Comparison of ENCODE assay signal across 9 mouse cellular contexts in the genomic region with DNA sequence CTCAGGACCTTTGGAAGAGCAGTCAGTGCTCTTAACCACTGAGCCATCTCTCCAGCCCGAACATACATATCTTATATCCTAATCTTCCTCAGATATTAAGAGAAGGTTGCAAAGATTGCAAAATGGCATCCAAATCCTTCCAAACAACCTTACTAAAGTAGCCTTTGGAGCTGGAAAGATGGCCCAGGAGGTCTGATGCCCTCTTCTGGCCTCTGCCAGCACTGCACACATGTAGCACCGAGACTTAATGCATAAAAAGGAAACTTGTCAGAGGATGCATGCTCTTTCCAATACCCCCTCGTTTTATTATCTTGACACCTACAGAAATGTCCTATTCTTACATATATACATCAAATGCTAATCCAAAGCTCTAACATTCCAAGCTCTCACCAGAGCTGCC. TPM values are rescaled to one million over a fixed set of nuclear protein-coding genes. Genes with fewer than 3 reads are reported as not detected.
DNase-seq lines count a peak whose midpoint lies in the region; ATAC-seq lines count a peak whose summit lies in the region.
"Had no signal": no experiment of that assay in that cellular context is flagged by ENCODE, and none has a peak within 500 bp of the region (broad histone marks: within the 10 kb centered on the region; RNA-seq: fewer than 3 reads in every experiment).

No protein-coding gene starts in this region.

- no peaks in the 10 kb centered on the region for H3K9me3 ChIP-seq in heart, embryonic 12.5 days (replicated peaks)

- DNase-seq in cerebellum, postnatal 10 days, result peak; percentile 58 to 61
- no peak for DNase-seq in cerebellum, adult 11-12 months
- peak; percentile 26 to 35 for DNase-seq in layer of hippocampus, postnatal 10 days (ENCODE audit: low spot score in 2 of 2)
- DNase-seq in layer of hippocampus, adult 9-10 months (ENCODE audit: low spot score), result no peak
- DNase-seq in adipocyte (ENCODE audit: low spot score), result peak; percentile 69
- peak; percentile 41 for DNase-seq in lung, postnatal 10 days
- DNase-seq in thymus, postnatal 36 days, result peak; percentile 53 to 56

- H3K4me1 ChIP-seq in heart, embryonic 12.5 days (replicated peaks), result no peaks in the 10 kb centered on the region

- ATAC-seq in heart, embryonic 12.5 days (ENCODE audit: insufficient number of reproducible peaks, low FRiP score), result no peak

- no peaks in the 10 kb centered on the region for H3K36me3 ChIP-seq in heart, embryonic 12.5 days

- H3K27ac ChIP-seq in heart, embryonic 12.5 days (ENCODE audit: poor library complexity, severe bottlenecking), result no peak overlapping the region

- 0 out of 2 replicates have a peak, but pooled peaks cover 4% of the 10 kb centered on the region for H3K27me3 ChIP-seq in heart, embryonic 12.5 days (replicated peaks)

- H3K4me2 ChIP-seq in heart, embryonic 12.5 days, result no peak overlapping the region

- 50% methylated on average over 3 of the region's 3 CpGs for WGBS in heart, embryonic 12.5 days

- H3K9ac ChIP-seq in heart, embryonic 12.5 days, result no peak overlapping the region

- H3K4me3 ChIP-seq in heart, embryonic 12.5 days, result no peak overlapping the region

RNA-seq across cellular contexts. Expression of gene Nxpe5, which starts 2.3 kb away (rescaled TPM):
- total RNA-seq in layer of hippocampus, postnatal 10 days (2021), result under 1 TPM in 1 of 2 experiments, not detected in 1; 0.21 TPM
- not detected in 2 replicates for polyA plus RNA-seq in heart, embryonic 12.5 days (2016; fragmentation: Nextera tagmentation; extraction: Ambion mirVana)
- polyA plus RNA-seq: heart, embryonic 16.5 days had no signal

RNA-seq across cellular contexts. Expression of gene Lamtor4, which starts 27.3 kb away (rescaled TPM):
- 10 to 100 TPM; 66.1 to 73.3 TPM for total RNA-seq in layer of hippocampus, postnatal 10 days (2021)
- 62.4 and 70.7 TPM in 2 replicates for polyA plus RNA-seq in heart, embryonic 12.5 days (2016; fragmentation: Nextera tagmentation; extraction: Ambion mirVana)

RNA-seq across cellular contexts. Expression of gene Mblac1, which starts 33.9 kb away (rescaled TPM):
- total RNA-seq in layer of hippocampus, postnatal 10 days (2021), result 10 to 100 TPM; 11.4 to 14.2 TPM
- polyA plus RNA-seq in heart, embryonic 12.5 days (2016; fragmentation: Nextera tagmentation; extraction: Ambion mirVana), result 5.1 and 6.2 TPM in 2 replicates

RNA-seq across cellular contexts. Expression of gene BC037034, which starts 35.8 kb away (rescaled TPM):
- total RNA-seq in layer of hippocampus, postnatal 10 days (2021), result 10 to 100 TPM; 76.0 to 84.4 TPM
- polyA plus RNA-seq in heart, embryonic 12.5 days (2016; fragmentation: Nextera tagmentation; extraction: Ambion mirVana), result 7.9 and 8.0 TPM in 2 replicates

RNA-seq across cellular contexts. Expression of gene Cnpy4, which starts 40.7 kb away (rescaled TPM):
- 10 to 100 TPM; 15.4 to 17.6 TPM for total RNA-seq in layer of hippocampus, postnatal 10 days (2021)
- polyA plus RNA-seq in heart, embryonic 12.5 days (2016; fragmentation: Nextera tagmentation; extraction: Ambion mirVana), result 26.2 and 26.5 TPM in 2 replicates

Comparison
In these comparisons a context has a peak if more than half of its experiments do, and no peak if none do; other contexts are left out.
1. DNase-seq: peak in cerebellum, postnatal 10 days (2 of 2), layer of hippocampus, postnatal 10 days (2 of 2), adipocyte (single experiment), lung, postnatal 10 days (single experiment) and thymus, postnatal 36 days (2 of 2); none in cerebellum, adult 11-12 months (single experiment) and layer of hippocampus, adult 9-10 months (single experiment).